Mouse (Mus musculus): ENCODE data around the gene Gjb1. TPM values are rescaled to one million over a fixed set of nuclear protein-coding genes. Genes with fewer than 3 reads are reported as not detected.

Gjb1 gene
- total and polyA plus RNA-seq, 3 experiments, result not detected

DNA sequence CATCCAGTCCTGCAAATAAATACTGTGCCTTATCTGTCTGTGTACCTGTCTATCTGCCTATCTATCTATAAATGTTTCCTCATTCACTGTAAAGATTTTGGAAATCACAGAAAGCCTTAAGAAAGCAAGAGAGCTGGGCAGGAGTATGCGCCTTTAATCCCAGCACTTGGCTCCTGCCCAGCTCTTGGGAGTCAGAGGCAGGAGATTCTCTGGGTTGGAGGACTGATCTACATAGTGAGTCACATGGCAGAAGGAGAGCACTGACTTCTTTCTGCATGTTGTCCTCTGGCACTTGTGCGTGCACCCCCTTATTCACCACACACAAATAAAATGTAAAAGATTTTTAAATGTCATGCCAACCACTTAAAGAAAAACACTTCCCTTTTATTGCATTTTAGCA lies 47.3 kb downstream of the Gjb1 start:
- Histone ChIP-seq H3K79me2 (replicated peaks; ENCODE audit: control insufficient read depth, extremely low read depth, insufficient read depth, poor library complexity, severe bottlenecking) (peaks cover 4% of the 10 kb centered on the region; the same call in 1 of the 2 replicates), H3K4me3 (replicated peaks in 1 of 3; ENCODE audit: low read depth in 2 of 3, low read length in 2 of 3, poor library complexity in 1 of 3) (no peak overlapping the region), H3K9ac (ENCODE audit: insufficient read depth, low read depth) (no peak overlapping the region), H3K27me3 (replicated peaks) (no peaks in the 10 kb centered on the region), H3K36me3 (replicated peaks in 1 of 2; ENCODE audit: control insufficient read depth in 1 of 2, insufficient read depth in 1 of 2, low read length in 1 of 2) (no peaks in the 10 kb centered on the region), H3K4me2 (ENCODE audit: insufficient read depth, low read depth, poor library complexity, severe bottlenecking) (no peak overlapping the region), H3K9me3 (replicated peaks; ENCODE audit: low read length) (no peaks in the 10 kb centered on the region), H3K4me1 (ENCODE audit: control insufficient read depth in 1 of 2, insufficient read depth in 2 of 2) (peaks cover 0 to 3% of the 10 kb centered on the region in 2 experiments; a peak in 2 of 4 replicates), H3K27ac (ENCODE audit: insufficient read depth, low read depth) (no peak overlapping the region)
- dilution Hi-C loops (cut with MboI; ENCODE audit: extremely low pct_ligation_motif_present, extremely low pct_unique_long_range_greater_than_20kb, low sequenced_read_pairs), result no loop called here
- DNase-seq (ENCODE audit: extremely low read depth), result no peak
- no peak for TF ChIP-seq ETS1 (conservative IDR thresholded peaks at IDR 0.05; ENCODE audit: low read depth, low read length)
- TF ChIP-seq UBTF (IDR thresholded peaks at IDR 0.05; ENCODE audit: low read depth, low read length), result no peak
- no peak for TF ChIP-seq POLR2A (IDR thresholded peaks at IDR 0.05; ENCODE audit: low read depth, low read length)
- TF ChIP-seq ZNF384 (IDR thresholded peaks at IDR 0.05; ENCODE audit: low read depth, low read length), result no peak
- no peak for TF ChIP-seq POLR2AphosphoS2 (IDR thresholded peaks at IDR 0.05; ENCODE audit: low read depth, low read length)
- no peak for TF ChIP-seq MAFK (IDR thresholded peaks at IDR 0.05; ENCODE audit: insufficient replicate concordance, low read length)
- TF ChIP-seq ZMIZ1 (IDR thresholded peaks at IDR 0.05; ENCODE audit: low read depth, low read length), result no peak
- in situ Hi-C loops (cut with MboI; ENCODE audit: low pct_ligation_motif_present, low pct_unique_long_range_greater_than_20kb, low sequenced_read_pairs), result no loop called here

DNA sequence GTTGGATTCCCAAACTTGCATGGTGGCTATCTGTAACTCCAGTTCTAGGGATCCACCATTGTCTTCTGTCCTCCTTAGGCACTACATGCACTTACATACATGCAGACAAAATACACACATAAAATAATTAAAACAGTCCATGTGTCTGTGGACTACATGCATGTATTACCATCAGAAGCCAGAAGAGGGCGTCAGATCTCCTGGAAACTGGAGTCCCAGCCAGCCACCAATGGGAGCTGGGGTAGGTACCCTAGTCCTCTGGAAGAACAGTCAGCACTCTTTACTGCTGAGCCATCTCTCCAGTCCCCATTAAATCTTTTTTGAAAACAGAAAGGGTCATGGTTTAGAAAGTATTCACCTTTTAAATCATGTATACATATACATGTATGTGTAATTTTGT lies 51.6 kb downstream of the Gjb1 start:
- Histone ChIP-seq H3K27me3 (replicated peaks) (no peaks in the 10 kb centered on the region), H3K4me2 (ENCODE audit: insufficient read depth, low read depth, poor library complexity, severe bottlenecking) (peak overlapping the region; percentile 78; the same call in 1 of the 2 replicates), H3K4me1 (ENCODE audit: control insufficient read depth in 1 of 2, insufficient read depth in 2 of 2) (peaks cover 0 to 9% of the 10 kb centered on the region in 2 experiments; a peak in 1 of 4 replicates), H3K9ac (ENCODE audit: insufficient read depth, low read depth) (0 out of 2 replicates have a peak overlapping the region, but pooled peaks have one; percentile 72), H3K9me3 (replicated peaks; ENCODE audit: low read length) (no peaks in the 10 kb centered on the region), H3K4me3 (replicated peaks in 1 of 3; ENCODE audit: low read depth in 2 of 3, low read length in 2 of 3, poor library complexity in 1 of 3) (peak overlapping the region in 1 of 3 experiments; percentile 58), H3K36me3 (replicated peaks in 1 of 2; ENCODE audit: control insufficient read depth in 1 of 2, insufficient read depth in 1 of 2, low read length in 1 of 2) (peaks cover 6 to 8% of the 10 kb centered on the region in 2 experiments), H3K79me2 (replicated peaks; ENCODE audit: control insufficient read depth, extremely low read depth, insufficient read depth, poor library complexity, severe bottlenecking) (peaks cover 29% of the 10 kb centered on the region), H3K27ac (ENCODE audit: insufficient read depth, low read depth) (no peak overlapping the region)
- peak; percentile 69 for DNase-seq (ENCODE audit: extremely low read depth)
- in situ Hi-C loops (cut with MboI; ENCODE audit: low pct_ligation_motif_present, low pct_unique_long_range_greater_than_20kb, low sequenced_read_pairs) (loop anchor here (25.0 kb wide), 1 partner anchor 135 kb away; no protein-coding TSS in a partner anchor), dilution Hi-C loops (cut with MboI; ENCODE audit: extremely low pct_ligation_motif_present, extremely low pct_unique_long_range_greater_than_20kb, low sequenced_read_pairs) (no loop called here)
- TF ChIP-seq RAD21 (IDR thresholded peaks at IDR 0.05; ENCODE audit: low read depth, low read length) (peak; percentile 36), MXI1 (IDR thresholded peaks at IDR 0.05; ENCODE audit: low read depth, low read length) (no peak), HCFC1 (IDR thresholded peaks at IDR 0.05; ENCODE audit: low read depth, low read length) (no peak), ZMIZ1 (IDR thresholded peaks at IDR 0.05; ENCODE audit: low read depth, low read length) (no peak), NELFE (IDR thresholded peaks at IDR 0.05; ENCODE audit: low read depth, low read length) (0 out of 2 replicates have a peak, but pooled peaks have one; percentile 14), ZC3H11A (IDR thresholded peaks at IDR 0.05; ENCODE audit: low read depth, low read length) (no peak), POLR2A (IDR thresholded peaks at IDR 0.05; ENCODE audit: low read depth, low read length) (no peak), SMC3 (IDR thresholded peaks at IDR 0.05; ENCODE audit: low read depth, low read length) (peak; percentile 22; the same call in 1 of the 2 replicates), GABPA (IDR thresholded peaks at IDR 0.05; ENCODE audit: insufficient replicate concordance, low read depth, low read length) (no peak), MYC (IDR thresholded peaks at IDR 0.05; ENCODE audit: low read depth, low read length) (0 out of 2 replicates have a peak, but pooled peaks have one; percentile 53), IRF4 (IDR thresholded peaks at IDR 0.05; ENCODE audit: low read depth, low read length) (peak; percentile 10; the same call in 1 of the 2 replicates), CTCF (conservative IDR thresholded peaks at IDR 0.05 in 1 of 2, IDR thresholded peaks at IDR 0.05 in 1 of 2; ENCODE audit: low read depth in 2 of 2, low read length in 2 of 2) (peak; percentile 43 to 60)

Data from CH12.LX (cell line).